Mouse (Mus musculus): ENCODE data around the gene Gm10135.
"Not testable (repeated sequence)": the region's sequence is repeated elsewhere in the genome, so short reads cannot be mapped to it uniquely, and the experiment has no call there.

Gene Gm10135

DNA sequence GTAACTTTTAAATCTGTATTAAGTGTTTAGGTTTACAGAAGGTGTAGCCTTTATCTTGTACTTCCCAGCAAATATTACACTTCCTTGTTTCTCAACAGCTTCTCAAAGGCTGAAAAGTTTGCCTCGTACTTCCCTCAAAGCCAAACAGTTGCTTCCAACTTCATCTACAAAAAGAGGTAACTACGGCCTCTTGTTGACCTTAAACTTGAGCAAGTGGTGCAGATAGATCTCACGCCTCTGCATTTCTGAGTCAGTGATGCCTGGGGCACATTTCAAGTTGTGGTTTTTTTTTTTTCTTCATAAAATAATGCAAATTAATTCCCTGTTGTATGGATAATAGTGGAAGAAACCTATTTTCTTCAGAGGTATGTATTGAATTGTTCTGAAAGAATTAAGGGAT is 8.8 kb downstream of the Gm10135 start:
- DNase-seq (ENCODE audit: low read depth, low spot score): no peak

DNA sequence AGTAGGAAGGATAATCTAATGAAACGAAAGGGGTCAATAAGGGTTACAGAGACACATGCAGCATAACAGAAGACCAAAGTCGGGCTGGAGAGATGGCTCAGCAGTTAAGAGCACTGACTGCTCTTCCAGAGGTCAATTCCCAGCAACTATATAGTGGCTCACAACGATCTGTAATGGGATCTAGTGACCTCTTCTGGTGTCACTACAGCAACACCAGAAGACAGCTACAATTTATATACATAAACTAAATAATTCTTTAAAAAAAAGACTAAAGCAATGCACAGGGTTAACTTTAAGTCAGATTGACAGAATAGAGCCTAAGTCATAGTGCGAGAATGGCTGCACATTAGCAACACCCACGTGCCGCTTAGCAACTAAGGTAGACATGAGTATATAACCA is 14.4 kb downstream of the Gm10135 start:
- DNase-seq (ENCODE audit: low read depth, low spot score): no peak

DNA sequence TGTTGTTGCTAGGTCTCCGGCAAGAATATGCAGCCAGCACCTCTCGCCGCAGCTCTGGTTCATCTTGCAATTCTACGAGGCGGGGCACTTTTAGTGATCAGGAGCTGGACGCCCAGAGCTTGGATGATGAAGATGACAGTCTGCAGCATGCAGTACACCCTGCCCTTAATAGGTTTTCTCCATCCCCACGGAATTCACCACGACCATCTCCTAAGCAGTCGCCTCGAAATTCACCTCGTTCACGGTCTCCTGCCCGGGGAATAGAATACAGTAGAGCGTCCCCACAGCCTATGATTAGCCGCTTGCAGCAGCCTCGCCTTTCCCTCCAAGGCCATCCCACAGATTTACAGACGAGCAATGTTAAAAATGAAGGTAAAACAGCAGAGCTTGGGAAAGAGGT is 17.2 kb downstream of the Gm10135 start:
- DNase-seq (ENCODE audit: low read depth, low spot score): no peak

DNA sequence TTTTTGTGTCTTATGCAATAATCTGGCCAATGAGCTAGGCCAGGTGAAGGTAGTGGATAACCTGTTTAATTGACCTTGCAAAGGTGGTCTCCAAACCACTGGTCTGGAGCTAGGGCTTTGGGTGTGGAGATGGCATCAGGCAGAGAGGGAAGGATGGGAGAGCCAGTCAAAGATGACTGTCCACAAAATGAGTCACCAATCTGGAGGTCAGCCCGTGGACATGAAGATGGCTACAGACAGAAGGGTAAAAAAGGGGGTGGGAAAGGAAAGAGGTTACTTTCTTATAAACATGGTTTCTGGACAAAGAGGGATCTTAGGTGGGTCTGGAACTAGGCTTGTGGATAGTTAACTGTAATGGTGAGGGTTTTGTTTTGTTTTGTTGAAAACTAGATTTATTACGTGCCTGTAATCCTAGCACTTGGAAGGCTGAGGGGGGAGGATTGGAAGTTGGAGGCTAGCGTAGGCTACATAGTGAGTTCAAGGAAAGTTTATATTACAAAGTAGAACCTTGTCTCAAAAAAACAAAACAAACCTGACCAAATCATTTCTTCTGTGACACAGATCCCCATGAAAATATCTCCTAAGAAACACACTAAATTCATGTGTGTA is 20.4 kb downstream of the Gm10135 start:
- no peak for DNase-seq (ENCODE audit: low read depth, low spot score)

DNA sequence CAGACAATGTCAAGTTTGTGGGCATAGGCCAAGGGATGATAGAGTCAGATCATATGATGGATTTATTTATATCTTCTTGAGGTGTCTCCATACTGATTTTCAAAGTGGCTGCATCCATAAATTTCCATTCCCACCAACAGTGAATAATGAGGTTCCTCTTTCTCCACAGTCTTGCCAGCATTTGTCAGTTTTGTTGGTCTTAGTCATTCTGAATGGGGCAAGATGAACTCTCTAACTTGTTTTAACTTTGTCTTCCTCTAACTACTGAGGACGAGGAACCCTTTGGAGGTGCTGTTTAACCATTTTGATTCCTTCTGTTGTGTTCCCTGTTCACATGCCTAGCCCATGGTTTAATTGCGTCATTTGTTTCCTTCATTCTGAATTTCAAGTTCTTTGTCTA is 24.2 kb downstream of the Gm10135 start:
- no peak for DNase-seq (ENCODE audit: low read depth, low spot score)

DNA sequence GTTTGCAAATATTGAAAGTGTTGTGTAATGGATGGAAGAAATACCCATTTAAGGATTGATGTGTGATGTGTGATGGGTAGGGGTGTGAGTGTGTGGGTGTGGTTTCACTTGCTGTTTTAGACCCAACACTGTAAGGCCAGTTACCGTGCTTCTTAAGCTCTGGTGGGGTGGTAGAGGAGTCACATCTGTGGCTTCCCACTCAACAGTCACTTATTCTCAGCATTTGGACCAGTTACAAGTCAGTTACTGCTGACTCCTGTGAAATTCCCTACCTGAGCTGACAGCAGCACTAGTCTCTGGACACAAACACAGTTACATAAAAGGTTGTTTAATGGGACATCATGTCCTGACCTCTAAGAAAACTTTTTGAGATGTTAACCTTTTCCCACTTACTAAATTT is 26.4 kb downstream of the Gm10135 start:
- no peak for DNase-seq (ENCODE audit: low read depth, low spot score)

DNA sequence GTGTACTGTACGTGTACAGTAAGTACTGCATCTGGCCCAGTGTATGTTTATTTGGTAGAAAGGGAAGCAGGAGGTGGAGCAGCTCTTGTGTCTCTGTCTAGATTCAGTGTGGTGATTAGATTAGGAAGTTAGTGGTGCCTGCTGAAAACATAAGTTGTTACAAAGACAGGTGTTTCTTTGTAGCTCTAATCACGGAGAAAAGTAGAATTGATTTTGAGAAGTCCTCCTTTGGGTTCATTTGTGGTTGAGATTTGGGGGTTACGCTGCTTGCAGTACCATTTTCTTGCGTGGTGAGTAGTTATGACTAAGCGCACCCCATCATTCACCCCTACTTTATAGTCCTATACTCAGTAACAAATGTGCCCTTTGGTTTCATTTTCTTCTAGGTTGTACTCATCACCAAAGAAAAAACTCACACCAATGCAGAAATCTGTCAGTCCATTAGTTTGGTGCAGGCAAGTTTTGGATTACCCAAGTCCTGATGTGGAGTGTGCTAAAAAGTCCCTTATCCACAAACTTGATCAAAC is 33.5 kb downstream of the Gm10135 start:
- DNase-seq (ENCODE audit: low read depth, low spot score): no peak

DNA sequence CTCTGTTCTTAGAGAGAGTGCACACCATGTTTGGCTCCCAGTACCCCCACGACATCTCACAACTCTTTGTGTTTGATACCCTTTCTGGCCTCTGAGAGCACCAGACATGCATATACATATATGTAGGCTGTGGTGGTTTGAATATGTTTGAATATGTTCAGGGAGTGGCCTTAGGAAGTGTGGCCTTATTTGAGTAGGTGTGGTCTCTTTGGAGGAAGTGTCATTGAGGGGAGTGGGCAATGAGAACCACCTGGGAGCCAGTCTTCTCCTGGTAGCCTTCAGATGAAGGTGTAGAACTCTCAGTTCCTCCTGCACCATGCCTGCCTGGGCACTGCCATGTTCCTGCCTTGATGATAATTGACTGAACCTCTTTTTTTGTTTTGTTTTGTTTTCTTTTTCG is 35.2 kb downstream of the Gm10135 start:
- no peak for DNase-seq (ENCODE audit: low read depth, low spot score)

DNA sequence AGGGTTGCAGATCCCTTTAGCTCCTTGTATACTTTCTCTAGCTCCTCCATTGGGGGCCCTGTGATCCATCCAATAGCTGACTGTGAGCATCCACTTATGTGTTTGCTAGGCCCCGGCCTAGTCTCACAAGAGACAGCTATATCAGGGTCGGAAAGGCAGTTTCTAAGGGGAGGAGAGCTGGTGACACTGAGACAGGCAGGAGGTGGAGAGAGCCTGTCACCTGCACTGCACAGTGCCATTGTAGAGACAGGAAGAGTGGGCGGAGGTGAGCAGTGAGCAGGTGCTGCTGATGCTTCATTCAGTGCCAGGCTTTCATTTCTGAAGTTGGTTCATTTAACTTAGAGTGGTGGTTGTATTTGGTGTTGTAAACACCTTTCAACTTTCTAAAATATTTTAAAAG is 36.1 kb downstream of the Gm10135 start:
- DNase-seq (ENCODE audit: low read depth, low spot score): not testable (repeated sequence)

DNA sequence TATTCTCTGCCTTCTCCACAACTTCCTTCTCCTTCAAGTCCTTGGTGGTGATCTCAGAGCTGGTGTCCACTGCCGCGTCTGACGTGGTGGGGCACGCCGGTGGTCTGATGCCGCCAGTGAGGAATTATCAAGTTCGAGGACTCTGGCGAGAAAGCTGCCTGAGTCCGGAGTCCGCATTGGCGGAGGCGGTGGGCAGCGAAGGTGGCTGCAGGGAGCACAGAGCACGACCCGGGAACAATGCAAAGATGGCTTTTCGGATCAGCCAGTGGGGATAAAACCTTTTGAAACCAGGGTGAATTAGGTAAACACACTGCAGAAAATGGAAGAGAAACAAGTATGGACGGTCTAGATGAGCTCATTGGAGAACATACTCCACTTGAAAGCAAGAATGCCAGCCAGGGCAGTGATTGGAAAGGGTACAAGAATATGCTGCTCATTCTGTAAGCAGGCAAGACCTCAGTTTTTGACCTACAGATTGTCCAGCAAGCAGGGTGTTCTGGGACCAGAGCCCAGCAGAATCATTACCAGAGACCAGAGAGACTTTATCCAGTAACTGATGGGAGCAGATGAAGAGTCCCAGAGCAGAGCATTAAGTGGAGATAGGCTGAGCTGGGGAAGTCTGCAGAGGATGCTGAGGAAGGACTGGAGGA is 41.4 kb downstream of the Gm10135 start:
- no peak for DNase-seq (ENCODE audit: low read depth, low spot score)

DNA sequence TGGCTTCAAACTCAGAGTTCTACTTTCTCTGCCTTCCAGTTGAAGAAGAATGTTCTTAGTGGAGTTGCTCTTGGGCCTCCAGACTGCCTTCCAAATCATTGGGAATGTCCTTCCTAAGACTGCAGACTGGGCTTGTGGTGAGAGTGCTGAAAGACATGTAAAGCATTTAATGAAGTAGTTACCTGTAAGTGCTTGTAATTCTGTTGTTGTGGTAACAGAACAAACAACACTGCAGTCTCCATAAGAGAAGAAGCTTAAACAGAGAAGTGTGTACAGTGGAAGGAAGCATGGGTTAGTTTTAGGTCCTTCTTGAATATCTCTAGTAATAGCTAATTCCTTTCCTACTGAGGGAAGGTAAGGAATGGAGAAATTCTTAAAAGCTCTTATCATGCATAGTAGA is 47.4 kb downstream of the Gm10135 start:
- DNase-seq (ENCODE audit: low read depth, low spot score): no peak

DNA sequence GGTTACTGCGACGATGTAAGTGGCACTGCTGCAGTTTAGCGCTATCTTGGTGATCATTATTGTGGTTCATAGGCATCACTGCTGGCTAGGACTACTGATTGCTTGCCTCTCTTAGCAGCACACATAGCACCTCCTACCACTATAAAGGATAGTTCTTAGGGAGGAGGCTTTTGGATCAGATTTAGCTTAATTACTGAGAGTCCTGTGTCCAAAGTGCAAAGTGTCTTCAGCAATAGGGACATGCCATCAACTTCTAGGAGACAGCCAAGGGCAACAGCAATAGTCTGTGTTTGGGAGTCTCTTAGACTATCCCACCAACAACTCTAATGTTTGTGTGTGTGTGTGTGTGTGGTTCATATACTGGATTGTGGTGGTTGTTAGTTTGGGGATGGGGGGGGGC is 51.7 kb downstream of the Gm10135 start:
- no peak for DNase-seq (ENCODE audit: low read depth, low spot score)

DNA sequence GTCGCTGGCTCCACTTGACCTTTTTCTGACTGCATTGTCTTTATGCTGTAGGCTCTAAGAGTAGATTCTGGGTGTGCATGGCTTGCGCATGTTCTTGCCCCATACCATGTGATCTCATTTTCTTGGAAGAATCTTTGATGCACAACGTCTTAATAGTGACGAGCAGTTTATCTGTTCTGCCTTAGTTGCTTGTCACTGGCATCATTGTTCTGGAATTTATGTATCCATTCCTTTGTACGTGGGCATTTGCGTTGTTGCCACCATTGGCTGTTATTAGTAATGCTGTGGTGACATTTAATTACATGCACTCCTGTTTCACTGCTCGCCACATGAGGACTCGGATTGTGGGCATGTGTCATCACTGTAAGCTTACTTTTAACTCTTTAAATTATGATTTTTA is 53.3 kb downstream of the Gm10135 start:
- DNase-seq (ENCODE audit: low read depth, low spot score): no peak

DNA sequence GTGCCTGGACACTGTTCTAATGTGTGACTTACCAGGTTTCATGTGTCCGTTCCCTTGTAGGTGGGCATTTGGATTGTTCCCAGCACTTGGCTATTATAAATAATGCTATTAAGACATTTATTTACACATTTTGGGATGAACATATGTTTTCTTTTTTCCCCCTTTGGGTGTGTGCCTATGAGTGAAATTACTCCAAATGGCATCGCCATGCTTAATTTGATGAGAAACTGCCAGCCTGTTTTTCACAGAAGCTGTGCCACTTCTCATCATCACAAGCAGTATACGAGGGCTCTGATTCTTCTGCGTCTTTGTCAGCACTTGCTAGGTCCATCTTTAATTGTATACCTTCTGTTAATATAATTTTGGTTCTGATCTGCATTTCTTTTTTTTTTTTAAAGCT is 54.1 kb downstream of the Gm10135 start:
- DNase-seq (ENCODE audit: low read depth, low spot score): no peak

DNA sequence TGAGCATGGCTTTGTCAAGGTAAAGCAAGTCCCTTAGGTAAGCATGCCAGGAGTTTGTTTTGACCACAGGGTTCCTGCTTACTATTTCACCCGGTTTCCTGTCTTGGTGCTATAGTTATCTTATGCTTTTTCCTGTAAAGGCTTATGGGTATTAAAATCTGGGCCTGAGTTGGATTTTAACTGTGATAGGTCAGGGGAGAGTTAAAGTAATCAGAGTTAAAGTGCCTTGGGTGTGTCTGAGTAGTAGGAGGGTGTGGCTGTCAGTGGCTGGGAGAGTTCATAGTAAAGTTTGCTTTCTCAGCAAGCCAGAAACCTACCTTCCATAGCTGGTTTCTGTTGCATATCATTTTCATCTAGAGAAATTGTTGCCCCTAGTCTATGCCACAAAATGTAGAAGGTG is 57.7 kb downstream of the Gm10135 start:
- DNase-seq (ENCODE audit: low read depth, low spot score): no peak

DNA sequence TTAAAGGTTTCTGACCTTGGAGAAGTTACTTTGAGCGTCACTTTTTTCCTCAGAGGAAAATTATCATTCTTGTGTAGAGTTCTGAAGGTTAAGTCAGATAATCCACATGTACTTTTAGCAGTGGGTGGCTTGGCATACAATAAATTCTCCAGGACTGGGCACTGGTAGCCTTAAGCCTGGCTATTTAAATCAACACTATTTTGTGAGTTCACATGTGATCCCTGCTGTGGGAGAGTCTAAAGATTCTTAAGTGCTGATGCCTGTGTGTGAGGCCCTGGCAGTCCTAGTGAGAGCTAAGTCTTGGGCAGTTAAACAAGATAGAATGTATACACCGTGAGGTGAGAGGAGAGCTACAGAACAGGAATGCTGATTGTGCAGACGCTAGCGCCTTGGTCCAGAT is 58.5 kb downstream of the Gm10135 start:
- DNase-seq (ENCODE audit: low read depth, low spot score): no peak

All from embryo, embryonic 11.5 days (tissue).